Mouse (Mus musculus): ENCODE measurements around the gene Plxnc1.
A peak's percentile ranks its signal among the peaks of the same experiment; 100 is the strongest.

The Plxnc1 gene

GRCm38 (mm10) chr10:94864199-94864928, 80.3 kb downstream of the Plxnc1 start:
- no peak for DNase-seq

GRCm38 (mm10) chr10:94863251-94863650, 81.4 kb downstream of the Plxnc1 start:
- DNase-seq, result no peak

GRCm38 (mm10) chr10:94860870-94861269, 83.8 kb downstream of the Plxnc1 start:
- no peak for DNase-seq

GRCm38 (mm10) chr10:94858277-94859033, 86.2 kb downstream of the Plxnc1 start:
- DNase-seq, result no peak

GRCm38 (mm10) chr10:94850565-94850964, 94.1 kb downstream of the Plxnc1 start:
- DNase-seq, result no peak

GRCm38 (mm10) chr10:94849930-94850329, 94.7 kb downstream of the Plxnc1 start:
- DNase-seq, result no peak

GRCm38 (mm10) chr10:94849360-94849759, 95.3 kb downstream of the Plxnc1 start:
- DNase-seq, result no peak

- DNase-seq, result no peak
These were observed 96.3 kb downstream of the Plxnc1 start for GRCm38 (mm10) chr10:94848344-94848743.

GRCm38 (mm10) chr10:94846501-94847105, 98.0 kb downstream of the Plxnc1 start:
- no peak for DNase-seq

GRCm38 (mm10) chr10:94844692-94845091, 99.9 kb downstream of the Plxnc1 start:
- no peak for DNase-seq

GRCm38 (mm10) chr10:94835874-94836273, 108.8 kb downstream of the Plxnc1 start:
- DNase-seq, result no peak

GRCm38 (mm10) chr10:94829407-94829806, 115.2 kb downstream of the Plxnc1 start:
- peak; percentile 95 for DNase-seq

GRCm38 (mm10) chr10:94828734-94829230, 115.9 kb downstream of the Plxnc1 start:
- no peak for DNase-seq

- DNase-seq, result no peak
These were observed 116.5 kb downstream of the Plxnc1 start for GRCm38 (mm10) chr10:94827890-94828733.

- DNase-seq, result no peak
These were observed 117.3 kb downstream of the Plxnc1 start for GRCm38 (mm10) chr10:94827325-94827724.

GRCm38 (mm10) chr10:94826436-94826835, 118.2 kb downstream of the Plxnc1 start:
- no peak for DNase-seq

- DNase-seq, result no peak
These were observed 118.7 kb downstream of the Plxnc1 start for GRCm38 (mm10) chr10:94825951-94826350.

GRCm38 (mm10) chr10:94823971-94824760, 120.5 kb downstream of the Plxnc1 start:
- no peak for DNase-seq

GRCm38 (mm10) chr10:94818781-94819665, 125.6 kb downstream of the Plxnc1 start:
- DNase-seq, result no peak

- DNase-seq, result no peak
These were observed 126.5 kb downstream of the Plxnc1 start for GRCm38 (mm10) chr10:94818127-94818526.
